Mouse (Mus musculus) v-Abl transformed pro-B cells (cell line): ENCODE measurements around the gene Lce3b.

Source experiments
- in situ Hi-C, 2 experiments: fragments of 400-800 bp; cut with MboI; formaldehyde crosslinking; loops; one replicate each; pipeline ENCODE4 v1.15.1; 2025; ENCODE audit not compliant: unreplicated experiment in 2 of 2

The Lce3b gene

DNA sequence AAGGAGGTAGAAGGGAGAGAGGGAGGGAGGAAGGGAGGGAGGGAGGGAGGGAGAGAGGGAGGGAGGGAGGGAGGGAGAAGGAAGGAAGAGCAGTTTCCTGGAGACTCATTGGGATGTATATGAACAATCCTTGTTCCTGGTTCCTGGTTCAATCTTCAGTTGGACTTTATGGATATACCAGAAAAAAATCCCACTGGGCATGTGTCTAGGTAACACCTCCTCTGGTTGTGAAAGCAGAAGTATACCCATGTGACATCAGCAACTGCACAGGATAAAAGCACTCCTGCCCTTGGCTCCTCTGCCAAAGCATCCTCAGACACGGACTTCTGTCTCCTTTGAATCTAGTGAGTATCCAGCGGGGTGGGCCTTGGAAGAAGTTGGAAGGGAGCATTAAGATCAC is at the start of gene Lce3b:
Gene Lce3b, plus strand, starts transcription at position 301 of the 400 bp plus-strand sequence.
- in situ Hi-C loops: no loop called here

GRCm38 (mm10) chr3:92894063-92894462 is 38.7 kb upstream of the Lce3b start:
- in situ Hi-C loops: no loop called here

GRCm38 (mm10) chr3:92894489-92894888 is 38.3 kb upstream of the Lce3b start:
- in situ Hi-C loops: no loop called here

DNA sequence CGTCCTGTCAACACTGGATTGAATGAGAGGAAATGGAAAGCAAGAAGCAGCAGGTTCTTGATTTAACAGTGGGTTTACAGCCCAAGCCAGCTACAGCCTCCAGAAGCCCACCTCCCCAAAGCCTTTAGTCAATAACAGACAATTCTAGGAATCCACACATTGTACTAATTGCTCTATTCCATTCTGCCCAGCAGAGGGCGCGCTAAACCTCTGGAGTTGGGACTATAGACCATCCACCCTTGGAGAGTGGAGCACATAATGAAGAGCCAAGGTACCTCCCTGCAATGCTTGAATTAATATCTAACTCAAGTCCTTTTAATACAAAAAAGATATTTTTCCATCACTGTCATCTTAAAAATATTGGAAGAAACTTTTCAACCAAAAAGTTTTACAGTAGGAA is 29.8 kb upstream of the Lce3b start:
- in situ Hi-C loops: loop anchor here in 1 of 2 experiments (25.0 kb wide), 1 partner anchor 584 kb away; no protein-coding TSS in a partner anchor

DNA sequence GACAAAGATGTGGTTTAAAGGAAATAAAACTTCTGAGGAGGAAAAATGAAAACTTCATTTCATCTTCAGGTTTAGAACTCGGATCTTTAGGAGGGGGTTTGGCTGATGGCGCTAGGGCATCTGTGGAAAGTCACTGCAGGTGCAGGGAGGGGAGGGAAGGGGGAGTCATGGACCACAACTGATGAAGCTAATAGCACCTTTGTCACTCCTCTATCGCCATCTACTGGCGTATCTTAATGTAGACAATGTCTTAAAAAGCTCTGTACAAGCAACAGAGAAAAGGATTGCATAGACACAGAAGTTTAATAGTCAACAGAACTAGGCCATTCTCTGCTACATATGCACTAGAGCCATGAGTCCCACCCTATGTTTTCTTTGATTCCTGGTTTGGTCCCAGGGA is 29.1 kb upstream of the Lce3b start:
- in situ Hi-C loops: loop anchor here in 1 of 2 experiments (25.0 kb wide), 1 partner anchor 584 kb away; no protein-coding TSS in a partner anchor

GRCm38 (mm10) chr3:92905182-92905581 is 27.6 kb upstream of the Lce3b start:
- in situ Hi-C loops: loop anchor here in 1 of 2 experiments (25.0 kb wide), 1 partner anchor 582 kb away; no protein-coding TSS in a partner anchor

GRCm38 (mm10) chr3:92907571-92907970 is 25.2 kb upstream of the Lce3b start:
- in situ Hi-C loops: loop anchor here in 1 of 2 experiments (25.0 kb wide), 1 partner anchor 580 kb away; no protein-coding TSS in a partner anchor

DNA sequence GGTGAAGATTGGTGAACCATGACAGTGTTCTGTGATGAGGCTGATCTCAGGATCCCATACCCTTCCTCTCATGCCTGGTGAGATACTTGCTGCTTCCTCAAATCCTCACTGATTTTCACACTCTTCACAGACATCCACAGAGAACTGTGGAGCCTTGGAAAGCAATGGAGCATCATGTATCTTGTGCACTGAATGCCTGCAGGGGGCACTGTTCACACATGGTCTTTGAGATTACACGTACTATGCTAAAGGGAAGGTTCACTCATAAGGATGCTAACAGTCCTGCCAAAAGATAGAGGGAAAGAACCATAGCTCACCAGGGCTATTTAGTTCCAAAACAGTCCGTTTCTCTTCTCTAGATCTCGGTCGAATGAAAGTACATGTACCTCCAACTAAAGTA is 12.4 kb upstream of the Lce3b start:
- in situ Hi-C loops: loop anchor here in 1 of 2 experiments (25.0 kb wide), 1 partner anchor 567 kb away; no protein-coding TSS in a partner anchor

DNA sequence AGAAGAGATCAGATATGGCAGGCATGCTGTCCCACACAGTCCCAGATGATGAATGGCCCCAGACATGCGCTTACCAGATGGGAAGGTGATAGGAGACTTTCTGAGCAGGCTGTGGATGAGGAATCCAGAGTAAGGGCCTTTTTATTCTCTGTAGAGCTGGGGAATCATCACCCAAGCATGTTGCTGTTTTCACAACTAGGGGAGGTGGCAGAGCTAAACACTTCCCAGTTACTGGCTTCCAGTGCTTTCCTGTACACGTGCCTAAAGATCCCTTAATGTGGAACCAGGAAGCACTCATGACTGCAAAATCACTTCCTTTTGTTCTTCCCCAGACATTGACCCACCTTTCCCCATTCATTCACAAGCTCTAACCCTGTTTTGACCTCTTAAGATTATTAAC is 6.6 kb upstream of the Lce3b start, which contains the start of gene Lce3a:
Gene Lce3a, minus strand, starts transcription at position 101 of the 400 bp plus-strand sequence.
- in situ Hi-C loops: no loop called here

GRCm38 (mm10) chr3:92944186-92944585 is 11.4 kb downstream of the Lce3b start, which contains the start of gene Lce3c:
Lce3c (plus strand) TSS chr3:92944486.
- in situ Hi-C loops: no loop called here

DNA sequence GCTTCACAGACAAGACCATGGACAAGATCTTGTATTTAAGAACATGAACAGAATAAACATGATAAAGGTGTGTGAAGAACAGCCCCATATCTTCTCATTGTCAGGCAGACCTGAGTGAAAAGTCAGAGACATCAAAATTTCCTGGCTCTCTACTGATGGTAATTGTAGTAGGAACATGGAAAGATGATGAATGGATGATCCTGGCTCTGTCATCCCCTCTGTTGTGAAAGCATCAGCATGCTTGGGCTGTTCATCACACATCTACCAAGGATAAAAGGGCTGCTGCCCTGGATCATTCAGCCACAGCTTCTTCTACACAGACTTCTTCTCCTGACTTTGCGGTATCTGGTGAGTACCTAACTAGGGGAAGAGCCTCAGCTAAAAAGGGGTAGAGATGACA is 24.3 kb downstream of the Lce3b start, which contains the start of gene Lce3d:
Gene Lce3d, plus strand, starts transcription at position 301 of the 400 bp plus-strand sequence.
- in situ Hi-C loops: no loop called here

DNA sequence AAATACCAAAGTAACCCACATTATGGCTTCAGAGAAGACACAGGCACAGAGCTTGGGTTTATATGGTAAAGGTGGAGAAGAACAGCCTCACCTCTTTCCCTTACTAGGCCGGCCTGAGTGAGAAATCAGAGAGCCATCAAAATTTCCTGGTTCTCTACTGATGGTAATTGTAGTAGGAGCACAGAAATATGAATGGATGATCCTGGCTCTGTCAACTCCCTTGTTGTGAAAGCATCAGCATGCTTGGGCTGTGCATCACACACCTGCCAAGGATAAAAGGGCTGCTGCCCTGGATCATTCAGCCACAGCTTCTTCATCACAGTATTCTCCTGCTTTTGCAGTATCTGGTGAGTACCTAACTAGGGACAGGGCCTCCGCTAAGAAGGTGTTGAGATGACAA is 34.0 kb downstream of the Lce3b start, which contains the start of gene Lce3e:
Gene Lce3e, plus strand, starts transcription at position 301 of the 400 bp plus-strand sequence.
- in situ Hi-C loops: no loop called here

DNA sequence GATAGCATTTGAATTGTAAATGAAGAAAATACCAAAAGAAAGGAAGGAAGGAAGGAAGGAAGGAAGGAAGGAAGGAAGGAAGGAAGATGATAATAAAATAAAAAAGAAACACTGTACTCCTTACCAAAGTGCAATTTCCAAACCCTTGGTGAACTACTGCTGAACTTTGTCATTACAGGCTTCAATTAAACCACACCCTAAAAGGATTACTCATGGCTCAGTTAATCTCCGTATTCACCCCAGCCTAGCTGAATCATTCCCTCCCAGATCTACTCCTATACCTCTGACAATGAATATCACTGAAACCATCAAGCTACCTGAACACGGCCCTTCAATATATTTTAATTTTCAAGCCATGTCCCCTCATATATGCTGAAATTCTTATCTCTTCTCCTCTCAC is 45.7 kb downstream of the Lce3b start:
- in situ Hi-C loops: no loop called here
